Mouse (Mus musculus) testis, adult 2 months (tissue): ENCODE results near the gene Sh3gl3.

Source experiments
- CTCF ChIP-seq: fragments of 200-500 bp; IDR thresholded peaks from 2 replicates; pipeline ENCODE4 v1.5.1; 2012; ENCODE audit warnings: low read depth, mild to moderate bottlenecking, inconsistent platforms, low read length, moderate library complexity; ENCODE audit not compliant: control insufficient read depth, insufficient read depth, insufficient replicate concordance
- POLR2A ChIP-seq: fragments of 200-500 bp; IDR thresholded peaks from 2 replicates; pipeline ENCODE4 v1.6.1; 2012; ENCODE audit warnings: low read depth, mild to moderate bottlenecking, inconsistent platforms, low read length, moderate library complexity; ENCODE audit not compliant: control insufficient read depth

DNA sequence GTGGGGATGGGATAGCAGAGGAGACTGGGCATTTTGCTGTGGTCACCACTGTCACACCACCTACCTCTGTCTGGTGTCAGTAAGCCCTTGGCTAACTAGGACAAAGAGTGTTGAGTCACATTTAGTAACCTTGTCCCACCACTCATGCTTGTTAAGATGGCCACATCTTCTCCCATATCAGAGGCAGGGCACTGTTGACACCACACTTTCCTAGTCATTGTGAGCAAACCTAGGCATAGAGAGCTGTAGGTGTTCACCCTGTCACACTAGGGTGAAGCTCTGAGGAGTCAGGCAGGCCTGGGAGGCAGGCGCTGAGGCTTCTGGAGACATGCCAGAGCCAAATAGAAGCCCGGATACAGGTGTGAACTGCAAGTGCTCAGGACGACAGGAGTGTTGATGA is at the start of gene Sh3gl3:
- TF ChIP-seq CTCF, result no peak
- peak; percentile 43; the same call in 1 of the 2 replicates for TF ChIP-seq POLR2A
